Mouse (Mus musculus) embryonic facial prominence, embryonic 13.5 days (tissue): ENCODE results near the gene Mast4. TPM values are rescaled to one million over a fixed set of nuclear protein-coding genes. Genes with fewer than 3 reads are reported as not detected.

Experiments
- ATAC-seq: fragments of 200-750 bp; cut with Nextera tagmentation; 2 replicates; pipeline ENCODE4 v1.8.0; 2017; ENCODE audit warnings: low read depth; ENCODE audit not compliant: insufficient number of reproducible peaks, insufficient read depth, low FRiP score, low TSS enrichment
- H3K27ac ChIP-seq: fragments of 300-500 bp; sonication (generic); 2 replicates; pipeline ENCODE4 v1.5.1; 2015; ENCODE audit warnings: moderate library complexity, mild to moderate bottlenecking, inconsistent platforms
- H3K27me3 ChIP-seq: fragments of 300-500 bp; sonication (generic); 2 replicates; pipeline ENCODE4 v1.6.1; 2015; ENCODE audit warnings: mild to moderate bottlenecking, inconsistent platforms
- H3K36me3 ChIP-seq: fragments of 300-500 bp; sonication (generic); 2 replicates; pipeline ENCODE4 v1.6.1; 2015; ENCODE audit warnings: mild to moderate bottlenecking, inconsistent platforms
- H3K4me1 ChIP-seq: fragments of 300-500 bp; sonication (generic); 2 replicates; pipeline ENCODE4 v1.6.1; 2015; ENCODE audit warnings: inconsistent platforms
- H3K4me2 ChIP-seq: fragments of 300-500 bp; sonication (generic); 2 replicates; pipeline ENCODE4 v1.6.1; 2015; ENCODE audit warnings: moderate library complexity, mild to moderate bottlenecking, inconsistent platforms
- H3K4me3 ChIP-seq: fragments of 300-500 bp; sonication (generic); 2 replicates; pipeline ENCODE4 v1.5.1; 2015; ENCODE audit warnings: mild to moderate bottlenecking, inconsistent platforms
- H3K9ac ChIP-seq: fragments of 300-500 bp; sonication (generic); 2 replicates; pipeline ENCODE4 v1.6.1; 2015; ENCODE audit warnings: mild to moderate bottlenecking, inconsistent platforms
- H3K9me3 ChIP-seq: fragments of 300-500 bp; sonication (generic); 2 replicates; pipeline ENCODE4 v1.6.1; 2016; ENCODE audit warnings: inconsistent platforms
- WGBS: fragments of 180-500 bp; shearing (Covaris S2); methylation state at CpG from one replicate; pipeline ENCODE4 v1.1.7; 2015; ENCODE audit warnings: mixed read lengths; 5-methylcytosine and 5-hydroxymethylcytosine counted together
- polyA plus RNA-seq: library from polyadenylated mRNA; unstranded; fragments of >200 nt; fragmentation: Nextera tagmentation; extraction: Ambion mirVana; gene quantifications from 2 replicates; pipeline ENCODE4 v1.2.1, GENCODE M21; 2015

Gene Mast4
- polyA plus RNA-seq, 1 experiment from 2014 or later: 28.6 TPM

DNA sequence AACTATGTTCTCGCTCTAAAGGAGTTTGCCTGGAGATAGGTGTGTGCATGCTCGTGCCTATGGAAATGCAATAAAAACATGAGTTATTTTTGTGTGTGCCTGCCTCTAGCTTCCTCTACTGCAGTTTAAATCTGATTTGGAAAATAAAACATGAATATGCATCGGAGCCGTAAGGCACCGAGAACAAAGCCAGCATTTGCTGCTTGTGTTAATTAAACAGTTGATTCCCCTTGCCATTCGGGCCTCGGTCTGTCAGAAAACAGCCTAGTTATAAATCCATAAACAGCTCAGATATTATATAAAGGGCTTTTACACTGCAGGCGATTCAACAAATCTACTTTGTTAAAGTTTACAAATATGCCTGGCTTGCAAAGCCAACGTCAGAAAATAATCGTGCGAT, 565.8 kb downstream of the Mast4 start:
- Histone ChIP-seq H3K4me3 (no peak overlapping the region), H3K27ac (no peak overlapping the region), H3K9ac (no peak overlapping the region), H3K9me3 (no peaks in the 10 kb centered on the region), H3K4me1 (peaks cover 13% of the 10 kb centered on the region; the same call in 1 of the 2 replicates), H3K36me3 (peaks cover 33% of the 10 kb centered on the region), H3K27me3 (no peaks in the 10 kb centered on the region), H3K4me2 (no peak overlapping the region)
- WGBS: 88% methylated on average over 11 of the region's 11 CpGs
- ATAC-seq: no peak

DNA sequence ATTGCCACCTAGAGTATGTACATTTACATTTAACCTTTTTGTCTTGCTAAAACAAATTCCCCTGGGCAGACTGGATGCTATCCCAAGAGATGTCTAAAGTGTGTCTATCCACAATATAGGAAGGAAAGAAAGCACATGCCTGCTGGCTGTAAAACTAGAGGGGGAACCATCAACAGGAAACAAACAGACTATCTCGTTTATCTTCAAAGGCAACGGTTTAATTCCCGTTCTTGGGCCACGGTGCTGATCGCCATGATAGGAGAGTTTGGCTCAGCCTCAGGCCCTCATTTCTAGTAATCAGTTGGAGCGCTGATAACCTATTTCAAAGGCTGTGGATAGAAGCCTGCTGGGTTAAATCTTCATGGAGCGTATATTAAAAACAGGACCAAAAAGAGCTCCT, 567.2 kb downstream of the Mast4 start:
- 62% methylated on average over 7 of the region's 7 CpGs for WGBS
- H3K9ac ChIP-seq: no peak overlapping the region
- no peaks in the 10 kb centered on the region for H3K9me3 ChIP-seq
- H3K4me2 ChIP-seq: no peak overlapping the region
- no peak overlapping the region for H3K27ac ChIP-seq
- no peaks in the 10 kb centered on the region for H3K27me3 ChIP-seq
- H3K36me3 ChIP-seq: peaks cover 33% of the 10 kb centered on the region
- 0 out of 2 replicates have a peak, but pooled peaks cover 3% of the 10 kb centered on the region for H3K4me1 ChIP-seq
- no peak overlapping the region for H3K4me3 ChIP-seq
- no peak for ATAC-seq

DNA sequence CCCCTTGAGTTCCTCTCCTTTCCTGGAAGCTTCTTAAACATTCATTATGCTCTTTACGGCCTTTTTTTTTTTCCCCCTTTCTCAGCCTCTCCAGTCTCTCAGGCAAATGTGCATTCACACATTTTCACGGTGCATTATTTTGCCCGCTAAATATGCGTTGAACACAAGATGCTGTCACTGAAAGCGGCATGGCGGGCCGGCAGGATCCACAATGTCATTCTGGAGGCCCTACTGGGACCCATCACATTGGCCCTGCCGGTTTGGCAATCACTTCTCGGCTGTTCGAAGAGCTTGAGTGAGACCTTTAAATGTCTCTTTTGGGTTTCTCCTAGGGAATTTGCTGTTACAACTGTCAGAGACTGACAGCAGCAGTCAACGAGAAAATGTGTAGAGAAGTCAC, 569.1 kb downstream of the Mast4 start:
- no peak overlapping the region for H3K4me3 ChIP-seq
- H3K27ac ChIP-seq: no peak overlapping the region
- no peak for ATAC-seq
- no peaks in the 10 kb centered on the region for H3K27me3 ChIP-seq
- no peak overlapping the region for H3K4me2 ChIP-seq
- WGBS: 84% methylated on average over 11 of the region's 11 CpGs
- no peak overlapping the region for H3K9ac ChIP-seq
- H3K9me3 ChIP-seq: no peaks in the 10 kb centered on the region
- 0 out of 2 replicates have a peak, but pooled peaks cover 3% of the 10 kb centered on the region for H3K4me1 ChIP-seq
- peaks cover 34% of the 10 kb centered on the region for H3K36me3 ChIP-seq

DNA sequence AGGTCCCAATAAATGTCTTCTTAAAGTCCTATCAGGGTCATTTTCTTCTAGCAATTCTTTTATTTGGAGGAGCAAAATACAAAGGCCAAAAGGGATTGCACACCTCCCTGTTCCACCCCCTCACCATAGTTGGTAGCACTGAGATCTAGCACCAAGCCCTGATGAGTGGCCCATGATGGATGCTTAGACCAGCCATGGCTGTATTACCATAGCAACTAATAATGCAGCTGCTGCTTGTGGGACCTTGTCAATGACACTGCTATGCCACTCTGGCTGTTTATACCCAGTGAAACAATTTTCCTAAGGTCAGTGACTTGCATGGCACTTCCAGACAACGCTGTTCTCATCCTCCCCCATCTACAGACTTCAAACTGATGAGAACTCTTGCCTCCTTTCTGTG, 570.1 kb downstream of the Mast4 start:
- WGBS: 98% methylated on average over 1 of the region's 1 CpGs
- Histone ChIP-seq H3K4me2 (no peak overlapping the region), H3K4me3 (no peak overlapping the region), H3K27ac (no peak overlapping the region), H3K4me1 (0 out of 2 replicates have a peak, but pooled peaks cover 3% of the 10 kb centered on the region), H3K9ac (no peak overlapping the region), H3K27me3 (no peaks in the 10 kb centered on the region), H3K9me3 (no peaks in the 10 kb centered on the region), H3K36me3 (peaks cover 37% of the 10 kb centered on the region)
- ATAC-seq: no peak

DNA sequence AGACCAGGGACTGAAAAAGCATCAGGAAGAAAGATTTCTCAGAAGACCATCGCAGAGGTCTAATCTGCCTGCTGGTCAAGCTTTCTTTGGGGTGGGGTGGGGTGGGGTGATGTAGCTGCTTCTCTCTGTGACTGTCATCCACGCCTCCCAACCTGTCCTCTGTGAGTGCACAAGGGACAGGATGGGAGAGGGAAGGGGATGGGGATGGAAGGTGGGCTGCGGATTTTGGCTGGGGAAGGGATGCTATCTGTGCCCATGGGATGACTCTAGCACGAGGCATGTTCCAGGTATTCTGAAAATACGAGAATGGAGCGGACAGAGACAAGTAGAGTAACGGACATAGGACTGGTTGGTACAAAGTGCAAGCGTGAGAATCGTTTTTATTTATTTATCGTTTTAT, 572.1 kb downstream of the Mast4 start:
- Histone ChIP-seq H3K4me1 (no peaks in the 10 kb centered on the region), H3K36me3 (peaks cover 53% of the 10 kb centered on the region)
- WGBS: 88% methylated on average over 10 of the region's 10 CpGs

DNA sequence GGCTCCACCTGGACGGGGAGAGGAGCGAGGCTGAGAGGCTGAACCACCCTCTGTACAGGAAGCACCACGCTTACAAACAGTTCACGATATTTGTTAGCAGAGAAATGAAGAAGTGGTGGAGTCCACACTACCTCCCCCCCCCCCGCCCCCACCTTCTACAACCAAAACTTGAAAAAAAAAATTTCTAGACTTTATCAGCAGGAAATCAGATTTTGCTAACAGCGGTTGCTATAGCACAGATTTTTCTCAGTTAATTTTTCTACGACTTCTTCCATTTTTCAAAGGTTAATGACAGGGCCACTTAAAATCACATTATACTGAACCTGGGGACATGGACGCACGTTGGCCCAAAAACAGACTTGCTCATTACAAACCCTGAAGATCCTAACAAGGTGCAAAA, 572.9 kb downstream of the Mast4 start:
- H3K27me3 ChIP-seq: no peaks in the 10 kb centered on the region
- 78% methylated on average over 9 of the region's 9 CpGs for WGBS
- no peak overlapping the region for H3K27ac ChIP-seq
- no peak overlapping the region for H3K9ac ChIP-seq
- peaks cover 54% of the 10 kb centered on the region for H3K36me3 ChIP-seq
- H3K4me3 ChIP-seq: no peak overlapping the region
- H3K4me1 ChIP-seq: no peaks in the 10 kb centered on the region
- no peak for ATAC-seq
- H3K4me2 ChIP-seq: no peak overlapping the region
- H3K9me3 ChIP-seq: no peaks in the 10 kb centered on the region

More for the DNA sequence above, 572.1 kb downstream of the Mast4 start:
- Histone ChIP-seq H3K9ac (no peak overlapping the region), H3K27me3 (no peaks in the 10 kb centered on the region), H3K27ac (no peak overlapping the region), H3K9me3 (no peaks in the 10 kb centered on the region), H3K4me3 (no peak overlapping the region), H3K4me2 (no peak overlapping the region)
- ATAC-seq: no peak

DNA sequence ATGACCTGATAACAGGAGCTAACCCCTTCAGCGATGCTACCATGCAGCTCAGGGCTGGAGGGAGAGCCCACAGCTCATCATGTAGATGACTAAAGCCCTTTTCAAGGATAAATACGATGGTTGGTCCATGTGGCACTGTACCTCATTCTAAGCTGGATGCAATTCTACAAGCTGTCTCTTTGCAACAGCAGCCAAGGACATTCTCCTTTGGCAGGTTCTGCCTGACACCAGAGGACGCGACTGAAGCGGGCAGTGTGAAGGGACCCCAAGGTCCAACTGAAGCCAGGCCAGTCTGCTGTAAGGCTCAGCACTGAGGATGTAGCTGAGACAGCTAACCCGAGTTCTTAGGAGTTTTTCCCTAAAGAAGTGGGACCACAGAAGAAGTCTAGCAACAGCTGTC, 576.3 kb downstream of the Mast4 start:
- Histone ChIP-seq H3K36me3 (peaks cover 49% of the 10 kb centered on the region), H3K4me2 (no peak overlapping the region), H3K27me3 (no peaks in the 10 kb centered on the region), H3K4me3 (no peak overlapping the region), H3K4me1 (peaks cover 6% of the 10 kb centered on the region; the same call in 1 of the 2 replicates), H3K27ac (no peak overlapping the region), H3K9me3 (no peaks in the 10 kb centered on the region), H3K9ac (no peak overlapping the region)
- no peak for ATAC-seq
- WGBS: 92% methylated on average over 6 of the region's 6 CpGs

DNA sequence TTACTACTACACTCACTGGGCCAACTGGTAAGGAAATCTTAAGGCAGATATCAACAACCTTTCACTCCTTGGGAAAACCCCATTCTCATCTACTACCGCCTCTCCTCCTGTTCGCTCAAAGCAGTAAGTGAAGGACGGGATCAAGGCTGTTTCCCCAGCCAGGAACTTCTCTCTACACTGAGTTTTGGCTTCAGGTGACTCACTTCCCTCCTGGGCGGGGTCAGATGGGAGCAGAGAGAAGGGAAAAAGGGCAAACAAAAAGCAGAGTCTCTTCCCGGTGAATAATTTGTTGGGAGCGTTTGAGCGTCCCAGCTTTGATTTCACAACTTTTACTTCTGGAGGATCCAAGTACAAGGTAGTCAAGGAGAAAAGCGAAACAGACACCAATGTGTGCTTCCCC, 578.2 kb downstream of the Mast4 start:
- H3K4me1 ChIP-seq: peaks cover 6% of the 10 kb centered on the region; the same call in 1 of the 2 replicates
- H3K27me3 ChIP-seq: no peaks in the 10 kb centered on the region
- no peak for ATAC-seq
- WGBS: 92% methylated on average over 8 of the region's 8 CpGs
- no peak overlapping the region for H3K27ac ChIP-seq
- H3K4me2 ChIP-seq: no peak overlapping the region
- H3K36me3 ChIP-seq: peaks cover 58% of the 10 kb centered on the region
- H3K9ac ChIP-seq: no peak overlapping the region
- no peaks in the 10 kb centered on the region for H3K9me3 ChIP-seq
- H3K4me3 ChIP-seq: no peak overlapping the region

DNA sequence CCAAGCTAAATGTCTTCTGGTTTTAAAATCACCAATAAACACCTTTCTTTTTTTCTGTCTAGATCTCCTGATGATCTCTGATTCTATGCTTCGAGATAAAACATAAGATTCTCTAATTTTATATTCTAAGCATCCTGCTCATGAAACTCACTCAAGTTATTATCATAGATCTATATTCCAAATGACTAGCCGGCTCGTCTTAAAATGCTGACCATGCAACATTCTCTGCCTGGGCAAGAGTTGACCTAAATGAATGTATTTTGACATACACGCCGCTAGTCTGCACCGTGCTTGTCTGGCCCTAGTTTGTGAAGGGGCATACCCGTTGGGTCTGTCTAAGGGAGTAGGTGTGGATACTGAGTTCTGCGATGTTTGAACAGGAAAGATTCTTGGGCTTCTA, 579.2 kb downstream of the Mast4 start:
- Histone ChIP-seq H3K4me3 (no peak overlapping the region), H3K9me3 (no peaks in the 10 kb centered on the region), H3K27me3 (no peaks in the 10 kb centered on the region), H3K4me1 (peaks cover 6% of the 10 kb centered on the region; the same call in 1 of the 2 replicates), H3K36me3 (peaks cover 59% of the 10 kb centered on the region), H3K27ac (no peak overlapping the region), H3K9ac (no peak overlapping the region), H3K4me2 (no peak overlapping the region)
- no peak for ATAC-seq
- 94% methylated on average over 8 of the region's 8 CpGs for WGBS

DNA sequence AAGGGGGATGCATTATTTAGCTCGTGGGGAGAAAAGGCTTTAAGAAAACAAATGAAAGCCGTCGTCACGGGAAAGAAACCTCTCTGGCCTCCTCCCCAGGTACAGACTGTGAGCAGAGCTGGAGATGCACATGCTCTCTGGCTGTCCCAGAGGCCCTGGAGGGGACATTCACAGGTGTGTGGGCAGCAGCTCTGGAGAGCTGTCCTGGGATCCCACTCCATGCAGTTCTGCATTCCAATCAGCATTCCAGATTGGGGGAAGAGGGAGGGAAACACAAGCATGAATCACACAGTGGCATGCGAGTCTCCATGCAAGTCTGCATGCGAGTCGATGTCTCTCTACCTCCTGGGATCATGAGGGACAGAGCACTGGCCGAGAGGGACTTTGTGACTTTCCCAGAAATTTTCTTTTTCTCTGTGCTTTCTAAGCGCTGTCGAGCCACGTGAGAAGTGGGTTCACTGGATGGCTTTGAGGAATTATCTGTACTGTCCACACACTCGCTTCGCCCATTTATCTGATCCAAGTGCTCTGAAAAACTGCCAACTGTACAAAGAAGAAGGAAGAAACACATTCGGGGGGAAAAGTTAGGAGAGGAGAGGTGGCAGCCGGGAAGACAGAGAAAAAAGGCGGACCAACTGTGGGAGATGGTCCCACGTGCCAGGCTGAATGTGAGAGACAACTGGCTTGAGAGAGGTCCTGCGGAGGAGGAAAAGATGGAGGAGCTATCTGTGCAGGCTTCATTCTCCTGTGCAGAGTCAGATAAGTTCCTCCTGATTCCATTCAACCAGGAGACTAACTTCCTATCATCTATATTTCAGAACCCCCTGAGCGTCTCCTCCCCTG, 580.4 kb downstream of the Mast4 start:
- Histone ChIP-seq H3K9ac (no peak overlapping the region), H3K4me2 (no peak overlapping the region), H3K9me3 (no peaks in the 10 kb centered on the region), H3K4me3 (no peak overlapping the region), H3K36me3 (peaks cover 58% of the 10 kb centered on the region), H3K27ac (no peak overlapping the region), H3K27me3 (no peaks in the 10 kb centered on the region), H3K4me1 (peaks cover 6% of the 10 kb centered on the region; the same call in 1 of the 2 replicates)
- ATAC-seq: no peak
- WGBS: 84% methylated on average over 19 of the region's 19 CpGs

DNA sequence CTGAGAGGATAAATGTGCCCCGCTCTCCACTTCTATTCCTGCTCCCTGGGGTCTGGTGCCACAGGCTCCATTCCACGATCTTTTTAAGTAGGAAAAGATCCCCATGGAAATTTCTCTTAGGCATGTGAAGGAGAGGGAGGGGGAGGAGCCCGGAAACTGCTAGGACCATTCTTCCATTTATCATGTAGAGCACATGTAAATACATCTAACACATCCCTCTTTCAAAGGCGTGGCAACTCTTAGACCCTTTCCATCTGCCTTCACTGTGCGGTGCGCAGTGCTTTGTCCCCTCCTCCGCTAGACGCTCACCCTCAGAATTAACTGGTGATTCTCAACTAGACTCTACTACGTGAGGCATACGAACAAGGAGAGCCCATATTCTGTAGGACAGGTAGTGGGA, 584.4 kb downstream of the Mast4 start:
- H3K27me3 ChIP-seq: no peaks in the 10 kb centered on the region
- H3K4me2 ChIP-seq: no peak overlapping the region
- H3K4me1 ChIP-seq: peaks cover 6% of the 10 kb centered on the region; the same call in 1 of the 2 replicates
- 85% methylated on average over 10 of the region's 10 CpGs for WGBS
- H3K9me3 ChIP-seq: no peaks in the 10 kb centered on the region
- H3K4me3 ChIP-seq: no peak overlapping the region
- H3K9ac ChIP-seq: no peak overlapping the region
- H3K36me3 ChIP-seq: peaks cover 51% of the 10 kb centered on the region
- no peak for ATAC-seq
- no peak overlapping the region for H3K27ac ChIP-seq

DNA sequence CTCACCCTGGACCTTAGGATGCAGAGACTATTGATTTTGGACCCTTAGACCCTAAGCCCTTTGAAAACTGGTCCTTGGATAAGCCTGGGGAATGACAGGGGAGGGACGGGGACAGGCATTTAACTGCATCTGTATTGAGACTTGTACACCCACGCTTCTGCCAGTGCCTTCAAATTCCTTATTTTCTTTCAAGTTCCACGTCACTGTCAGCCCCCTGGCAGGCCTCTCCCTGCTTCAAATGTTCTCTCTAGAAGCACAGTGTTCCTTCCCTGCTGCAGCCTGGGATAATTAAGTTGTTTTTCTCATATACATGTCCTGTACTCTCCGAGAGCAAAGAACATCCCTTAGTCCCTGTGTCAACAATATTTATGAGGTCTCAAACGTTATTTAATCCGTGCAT, 585.1 kb downstream of the Mast4 start:
- Histone ChIP-seq H3K9me3 (no peaks in the 10 kb centered on the region), H3K27ac (no peak overlapping the region), H3K4me3 (no peak overlapping the region), H3K36me3 (peaks cover 47% of the 10 kb centered on the region), H3K9ac (no peak overlapping the region), H3K27me3 (no peaks in the 10 kb centered on the region), H3K4me2 (no peak overlapping the region), H3K4me1 (peaks cover 6% of the 10 kb centered on the region; the same call in 1 of the 2 replicates)
- ATAC-seq: no peak
- 53% methylated on average over 6 of the region's 6 CpGs for WGBS
